Mouse (Mus musculus) bone marrow macrophage, adult 2 months (primary cell): ENCODE results near the gene Col1a2.

Source experiments
- CTCF ChIP-seq: IDR thresholded peaks from 2 replicates; pipeline ENCODE4 v1.5.1; 2012; ENCODE audit warnings: low read depth, mild to moderate bottlenecking, low read length, moderate library complexity
- POLR2A ChIP-seq: IDR thresholded peaks from 2 replicates; pipeline ENCODE4 v1.6.1; 2012; ENCODE audit warnings: mild to moderate bottlenecking, low read depth, low read length, borderline replicate concordance

GRCm38 (mm10) chr6:4506791-4507190 is 2.2 kb downstream of the Col1a2 start:
- no peak for TF ChIP-seq POLR2A
- no peak for TF ChIP-seq CTCF
